Mouse (Mus musculus) embryonic facial prominence, embryonic 12.5 days (tissue): ENCODE measurements at regions not wholly inside any gene's neighbourhood (a gene's known extent, or its start where the extent isn't known, plus 50 kb on each side); places are given as distances from the start of the nearest gene placed in this dataset.

ENCODE experiments used
- ATAC-seq: fragments of 200-750 bp; cut with Nextera tagmentation; 2 replicates; pipeline ENCODE4 v1.8.0; 2017; ENCODE audit not compliant: insufficient number of reproducible peaks, insufficient read depth, low FRiP score, low TSS enrichment
- H3K27ac ChIP-seq: fragments of 300-500 bp; sonication (generic); 2 replicates; pipeline ENCODE4 v1.5.1; 2016; ENCODE audit warnings: mild to moderate bottlenecking
- H3K27me3 ChIP-seq: fragments of 300-500 bp; sonication (generic); 2 replicates; pipeline ENCODE4 v1.6.1; 2016; ENCODE audit warnings: mild to moderate bottlenecking, moderate library complexity
- H3K36me3 ChIP-seq: fragments of 300-500 bp; sonication (generic); 2 replicates; pipeline ENCODE4 v1.6.1; 2016; ENCODE audit warnings: mild to moderate bottlenecking
- H3K4me1 ChIP-seq: fragments of 300-500 bp; sonication (generic); 2 replicates; pipeline ENCODE4 v1.6.1; 2016
- H3K4me2 ChIP-seq: fragments of 300-500 bp; sonication (generic); replicated peaks from 2 replicates; pipeline ENCODE4 v1.6.1; 2016; ENCODE audit warnings: mild to moderate bottlenecking, moderate library complexity
- H3K4me3 ChIP-seq: fragments of 300-500 bp; sonication (generic); 2 replicates; pipeline ENCODE4 v1.5.1; 2016; ENCODE audit warnings: mild to moderate bottlenecking
- H3K9ac ChIP-seq: fragments of 300-500 bp; sonication (generic); 2 replicates; pipeline ENCODE4 v1.6.1; 2016; ENCODE audit warnings: mild to moderate bottlenecking, moderate library complexity
- H3K9me3 ChIP-seq: fragments of 300-500 bp; sonication (generic); 2 replicates; pipeline ENCODE4 v1.6.1; 2016; ENCODE audit warnings: mild to moderate bottlenecking, moderate library complexity
- WGBS: fragments of 180-500 bp; shearing (Covaris S2); methylation state at CpG from one replicate; pipeline ENCODE4 v1.1.7; 2016; 5-methylcytosine and 5-hydroxymethylcytosine counted together

DNA sequence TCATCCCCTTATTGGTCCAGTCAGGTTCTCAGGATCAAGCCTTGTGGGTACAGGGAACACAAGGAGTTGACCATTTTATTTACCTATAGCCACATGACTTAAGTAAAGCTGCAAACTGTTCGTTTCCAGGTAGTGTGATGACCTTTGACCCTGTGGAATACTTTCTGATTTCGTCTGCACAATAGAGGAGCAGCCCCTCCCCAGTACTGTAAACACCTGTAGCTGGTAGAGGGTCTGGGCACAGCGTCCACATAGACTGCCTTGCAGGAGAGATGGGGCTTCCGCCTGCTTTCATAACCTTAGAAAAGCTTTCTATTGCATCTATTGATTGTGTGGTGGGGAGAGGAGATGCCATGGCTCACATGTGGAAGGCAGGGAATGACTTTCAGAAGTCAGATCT lies 105.2 kb upstream of the Tsc22d1 start:
- Histone ChIP-seq H3K9ac (no peak overlapping the region), H3K27ac (no peak overlapping the region), H3K36me3 (no peaks in the 10 kb centered on the region), H3K4me1 (peaks cover 21% of the 10 kb centered on the region), H3K27me3 (no peaks in the 10 kb centered on the region), H3K9me3 (no peaks in the 10 kb centered on the region), H3K4me3 (no peak overlapping the region), H3K4me2 (no peak overlapping the region)
- ATAC-seq = no peak
- 69% methylated on average over 4 of the region's 4 CpGs for WGBS

DNA sequence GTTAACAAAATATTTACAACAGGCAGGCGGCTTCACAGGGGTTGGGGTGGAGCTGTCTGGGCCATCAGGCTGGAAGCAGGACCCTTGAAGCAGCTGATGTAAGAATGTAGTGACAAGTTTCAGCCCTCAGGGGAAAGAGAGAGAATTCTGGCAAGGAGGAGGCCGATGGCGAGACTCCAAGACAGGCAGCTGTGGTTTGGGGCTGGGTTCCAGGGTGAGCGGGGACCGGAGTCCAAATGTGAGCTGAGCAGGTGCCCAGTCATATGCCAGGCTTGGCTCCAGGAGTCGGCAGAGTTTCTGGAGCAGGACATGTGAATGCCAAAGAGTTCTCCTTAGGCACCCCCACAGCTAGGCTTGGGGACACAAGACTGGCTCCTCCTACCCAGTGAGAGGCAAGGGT lies 104.5 kb upstream of the Tsc22d1 start:
- Histone ChIP-seq H3K4me3 (no peak overlapping the region), H3K27me3 (no peaks in the 10 kb centered on the region), H3K4me2 (no peak overlapping the region), H3K27ac (no peak overlapping the region), H3K4me1 (peaks cover 21% of the 10 kb centered on the region), H3K9me3 (no peaks in the 10 kb centered on the region), H3K36me3 (no peaks in the 10 kb centered on the region), H3K9ac (no peak overlapping the region)
- no peak for ATAC-seq
- WGBS = 71% methylated on average over 6 of the region's 6 CpGs

DNA sequence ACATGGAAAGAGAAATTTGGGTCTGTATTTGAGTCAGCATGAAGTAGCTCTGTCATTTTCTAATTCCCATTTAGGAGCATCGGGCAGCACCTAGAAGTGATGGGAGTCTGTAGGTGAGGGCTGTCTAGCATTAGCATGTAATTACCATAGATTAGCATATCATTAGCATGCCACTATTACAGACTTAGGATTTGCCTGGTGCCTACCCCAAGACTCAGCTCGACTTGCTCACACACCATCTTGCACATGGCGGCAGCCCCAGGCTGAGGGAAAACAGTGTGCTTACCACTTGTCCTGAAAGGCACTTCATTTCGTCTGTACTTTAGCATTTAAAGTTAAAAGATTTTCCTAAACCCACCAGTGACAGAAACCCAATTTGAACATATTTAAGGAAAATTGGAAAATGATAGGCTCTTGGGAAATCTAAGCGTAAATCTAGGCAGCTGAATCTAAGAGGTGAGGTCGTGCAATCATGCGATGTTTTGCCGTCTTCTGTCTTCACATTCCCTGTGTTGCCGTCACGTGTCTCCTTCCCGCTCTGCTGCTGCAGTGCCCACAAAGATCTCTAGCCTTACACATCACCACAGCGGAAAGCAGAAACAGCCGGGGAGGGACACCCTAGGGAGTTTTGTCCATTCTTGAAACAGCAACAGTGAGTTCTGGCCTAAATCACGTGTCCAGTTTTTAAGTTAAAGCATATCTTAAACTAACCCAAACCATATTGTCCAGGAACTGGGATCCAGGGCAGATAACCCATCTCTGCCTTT lies 101.2 kb upstream of the Tsc22d1 start:
- 0 out of 2 replicates have a peak, but pooled peaks have one; percentile 66 for ATAC-seq
- no peaks in the 10 kb centered on the region for H3K27me3 ChIP-seq
- H3K27ac ChIP-seq = peak overlapping the region; percentile 50
- H3K9me3 ChIP-seq = no peaks in the 10 kb centered on the region
- whole genome bisulfite sequencing = 40% methylated on average over 14 of the region's 14 CpGs
- peaks cover 14% of the 10 kb centered on the region for H3K4me1 ChIP-seq
- H3K36me3 ChIP-seq = no peaks in the 10 kb centered on the region
- no peak overlapping the region for H3K4me3 ChIP-seq
- 0 out of 2 replicates have a peak overlapping the region, but pooled peaks have one; percentile 11 for H3K4me2 ChIP-seq
- H3K9ac ChIP-seq = no peak overlapping the region

GRCm38 (mm10) chr14:76318438-76318837 lies 96.3 kb upstream of the Tsc22d1 start:
- Histone ChIP-seq H3K9ac (no peak overlapping the region), H3K4me3 (no peak overlapping the region), H3K27ac (no peak overlapping the region), H3K27me3 (no peaks in the 10 kb centered on the region), H3K9me3 (no peaks in the 10 kb centered on the region), H3K4me1 (peaks cover 5% of the 10 kb centered on the region; the same call in 1 of the 2 replicates), H3K4me2 (no peak overlapping the region), H3K36me3 (no peaks in the 10 kb centered on the region)
- ATAC-seq = no peak
- 78% methylated on average over 5 of the region's 5 CpGs for WGBS

- H3K36me3 ChIP-seq = no peaks in the 10 kb centered on the region
- no peak for ATAC-seq
- H3K27me3 ChIP-seq = no peaks in the 10 kb centered on the region
- H3K27ac ChIP-seq = no peak overlapping the region
- H3K9ac ChIP-seq = no peak overlapping the region
- no peaks in the 10 kb centered on the region; the same call in 1 of the 2 replicates for H3K4me1 ChIP-seq
- no peaks in the 10 kb centered on the region for H3K9me3 ChIP-seq
- no peak overlapping the region for H3K4me3 ChIP-seq
- no peak overlapping the region for H3K4me2 ChIP-seq
- WGBS = 81% methylated on average over 1 of the region's 1 CpGs
These were observed 90.5 kb upstream of the Tsc22d1 start for GRCm38 (mm10) chr14:76324246-76324645.

GRCm38 (mm10) chr14:76329983-76330382 lies 84.8 kb upstream of the Tsc22d1 start:
- ATAC-seq = no peak
- Histone ChIP-seq H3K9me3 (no peaks in the 10 kb centered on the region), H3K4me3 (no peak overlapping the region), H3K4me2 (no peak overlapping the region), H3K9ac (no peak overlapping the region), H3K27ac (no peak overlapping the region), H3K27me3 (no peaks in the 10 kb centered on the region), H3K4me1 (no peaks in the 10 kb centered on the region; the same call in 1 of the 2 replicates), H3K36me3 (no peaks in the 10 kb centered on the region)
- WGBS = 68% methylated on average over 5 of the region's 5 CpGs

GRCm38 (mm10) chr14:76331497-76332335 lies 83.0 kb upstream of the Tsc22d1 start:
- no peak for ATAC-seq
- Histone ChIP-seq H3K4me1 (no peaks in the 10 kb centered on the region; the same call in 1 of the 2 replicates), H3K27me3 (no peaks in the 10 kb centered on the region), H3K9ac (no peak overlapping the region), H3K4me2 (no peak overlapping the region), H3K27ac (no peak overlapping the region), H3K36me3 (no peaks in the 10 kb centered on the region), H3K9me3 (no peaks in the 10 kb centered on the region), H3K4me3 (no peak overlapping the region)
- WGBS = 59% methylated on average over 11 of the region's 11 CpGs

DNA sequence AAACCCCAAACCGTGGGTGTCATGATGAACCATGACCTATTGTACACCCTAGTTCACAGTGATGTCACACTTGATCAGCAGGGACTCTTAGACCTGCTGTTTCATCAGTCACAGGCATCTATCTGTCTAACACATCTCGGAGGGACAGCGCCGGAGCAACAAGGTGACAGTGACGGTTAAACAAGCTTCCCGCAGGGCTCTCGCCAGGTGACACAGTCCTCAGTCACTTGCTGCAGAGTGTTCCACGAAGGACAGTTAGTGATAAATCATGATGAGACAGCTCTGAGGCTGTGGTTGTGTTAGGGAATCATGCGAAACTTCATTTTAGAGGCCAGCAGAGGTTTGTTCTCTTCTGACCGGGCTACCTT lies 82.4 kb upstream of the Tsc22d1 start:
- Histone ChIP-seq H3K27ac (no peak overlapping the region), H3K4me2 (no peak overlapping the region), H3K27me3 (no peaks in the 10 kb centered on the region), H3K9me3 (no peaks in the 10 kb centered on the region), H3K36me3 (no peaks in the 10 kb centered on the region), H3K9ac (no peak overlapping the region), H3K4me1 (no peaks in the 10 kb centered on the region; the same call in 1 of the 2 replicates), H3K4me3 (no peak overlapping the region)
- no peak for ATAC-seq
- 82% methylated on average over 10 of the region's 10 CpGs for WGBS

- Histone ChIP-seq H3K27ac (no peak overlapping the region), H3K4me1 (no peaks in the 10 kb centered on the region), H3K27me3 (no peaks in the 10 kb centered on the region), H3K9ac (no peak overlapping the region), H3K36me3 (no peaks in the 10 kb centered on the region), H3K9me3 (no peaks in the 10 kb centered on the region), H3K4me3 (no peak overlapping the region), H3K4me2 (no peak overlapping the region)
- 90% methylated on average over 7 of the region's 7 CpGs for WGBS
- ATAC-seq = no peak
These were observed 74.0 kb upstream of the Tsc22d1 start for GRCm38 (mm10) chr14:76340789-76341188.

GRCm38 (mm10) chr14:76341226-76341625 lies 73.5 kb upstream of the Tsc22d1 start:
- no peak overlapping the region for H3K27ac ChIP-seq

GRCm38 (mm10) chr14:76351856-76352255 lies 62.9 kb upstream of the Tsc22d1 start:
- no peak for ATAC-seq
- H3K4me2 ChIP-seq = no peak overlapping the region
- no peaks in the 10 kb centered on the region for H3K36me3 ChIP-seq
- H3K27ac ChIP-seq = no peak overlapping the region
- no peaks in the 10 kb centered on the region for H3K9me3 ChIP-seq
- no peaks in the 10 kb centered on the region for H3K27me3 ChIP-seq
- no peak overlapping the region for H3K4me3 ChIP-seq
- H3K9ac ChIP-seq = no peak overlapping the region
- 54% methylated on average over 9 of the region's 9 CpGs for WGBS
- no peaks in the 10 kb centered on the region for H3K4me1 ChIP-seq

More at GRCm38 (mm10) chr14:76341226-76341625, 73.5 kb upstream of the Tsc22d1 start:
- H3K4me2 ChIP-seq = no peak overlapping the region
- no peaks in the 10 kb centered on the region for H3K36me3 ChIP-seq
- H3K27me3 ChIP-seq = no peaks in the 10 kb centered on the region
- no peak overlapping the region for H3K4me3 ChIP-seq
- H3K9me3 ChIP-seq = no peaks in the 10 kb centered on the region
- H3K9ac ChIP-seq = no peak overlapping the region
- ATAC-seq = no peak
- WGBS = 54% methylated on average over 10 of the region's 10 CpGs
- H3K4me1 ChIP-seq = no peaks in the 10 kb centered on the region

DNA sequence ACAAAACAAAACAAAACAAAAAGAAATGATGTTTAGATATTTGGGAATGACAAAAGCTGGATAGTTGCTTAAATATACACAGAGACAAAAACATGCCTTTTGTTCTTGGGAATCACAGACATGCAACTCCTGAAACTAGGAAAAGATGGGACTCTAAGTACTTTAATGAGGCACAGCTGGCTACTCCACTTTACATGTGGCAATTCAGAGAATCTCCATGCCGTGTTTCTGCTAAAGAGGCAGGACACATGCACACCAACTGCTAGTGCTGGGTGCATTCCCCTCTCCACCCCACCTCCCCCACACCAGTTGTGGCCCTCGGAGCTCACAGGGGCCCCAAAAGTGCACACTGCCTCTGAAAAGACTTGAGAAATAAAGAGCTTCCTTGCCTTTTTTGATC lies 58.6 kb upstream of the Tsc22d1 start:
- no peaks in the 10 kb centered on the region for H3K36me3 ChIP-seq
- H3K4me2 ChIP-seq = no peak overlapping the region
- no peak overlapping the region for H3K9ac ChIP-seq
- no peaks in the 10 kb centered on the region for H3K4me1 ChIP-seq
- no peak overlapping the region for H3K27ac ChIP-seq
- peaks cover 4% of the 10 kb centered on the region; the same call in 1 of the 2 replicates for H3K9me3 ChIP-seq
- H3K27me3 ChIP-seq = no peaks in the 10 kb centered on the region
- 40% methylated on average over 2 of the region's 2 CpGs for WGBS
- ATAC-seq = no peak
- H3K4me3 ChIP-seq = no peak overlapping the region
